Mouse (Mus musculus): ENCODE results near the gene Kptn. TPM values are rescaled to one million over a fixed set of nuclear protein-coding genes. Genes with fewer than 3 reads are reported as not detected.
A peak's percentile ranks its signal among the peaks of the same experiment; 100 is the strongest.

Kptn gene
- 10 to 100 TPM; 24.9 to 25.4 TPM for total RNA-seq (2021)
- long read RNA-seq, experiment 1, transcript Kptn-201 (12 exons, 1,630 nt), result major isoform, 41 of 49 reads
- long read RNA-seq, experiment 1, partial matches to known transcripts, result 1 of 49 reads
- long read RNA-seq, experiment 1, other reads (novel, unspliced or antisense), result 7 of 49 reads
- long read RNA-seq, experiment 2, transcript Kptn-201 (12 exons, 1,630 nt), result major isoform, 15 of 19 reads
- long read RNA-seq, experiment 2, partial matches to known transcripts, result 3 of 19 reads
- long read RNA-seq, experiment 2, other reads (novel, unspliced or antisense), result 1 of 19 reads

GRCm38 (mm10) chr7:16119569-16120261 lies at the start of gene Kptn:
Gene Kptn (plus strand): TSS chr7:16119895.
- peak; percentile 93 for DNase-seq

GRCm38 (mm10) chr7:16070846-16071245 lies 48.8 kb upstream of the Kptn start:
- no peak for DNase-seq

GRCm38 (mm10) chr7:16071906-16072305 lies 47.8 kb upstream of the Kptn start:
- no peak for DNase-seq

- DNase-seq, result no peak
Measured at GRCm38 (mm10) chr7:16079947-16080346, 39.7 kb upstream of the Kptn start.

GRCm38 (mm10) chr7:16080581-16080980 lies 39.1 kb upstream of the Kptn start:
- DNase-seq, result no peak

GRCm38 (mm10) chr7:16083361-16083760 lies 36.3 kb upstream of the Kptn start:
- no peak for DNase-seq

GRCm38 (mm10) chr7:16087587-16087986 lies 32.1 kb upstream of the Kptn start:
- DNase-seq, result no peak

GRCm38 (mm10) chr7:16094592-16094991 lies 25.1 kb upstream of the Kptn start:
- DNase-seq, result no peak

- DNase-seq, result peak; percentile 99
Measured at GRCm38 (mm10) chr7:16098021-16099017, 21.4 kb upstream of the Kptn start, which contains the start of gene Napa. Gene Napa (plus strand): TSS chr7:16098458.

- no peak for DNase-seq
Measured at GRCm38 (mm10) chr7:16099901-16100300, 19.8 kb upstream of the Kptn start.

- DNase-seq, result no peak
Measured at GRCm38 (mm10) chr7:16101081-16101480, 18.6 kb upstream of the Kptn start.

- no peak for DNase-seq
Measured at GRCm38 (mm10) chr7:16101726-16102475, 17.8 kb upstream of the Kptn start.

GRCm38 (mm10) chr7:16102686-16103226 lies 16.9 kb upstream of the Kptn start:
- no peak for DNase-seq

GRCm38 (mm10) chr7:16103760-16104159 lies 15.9 kb upstream of the Kptn start:
- no peak for DNase-seq

- no peak for DNase-seq
Measured at GRCm38 (mm10) chr7:16104611-16105388, 14.9 kb upstream of the Kptn start.

- no peak for DNase-seq
Measured at GRCm38 (mm10) chr7:16108886-16109542, 10.7 kb upstream of the Kptn start.

GRCm38 (mm10) chr7:16110158-16110557 lies 9.5 kb upstream of the Kptn start:
- no peak for DNase-seq

- no peak for DNase-seq
Measured at GRCm38 (mm10) chr7:16111284-16112090, 8.2 kb upstream of the Kptn start.

- no peak for DNase-seq
Measured at GRCm38 (mm10) chr7:16116418-16116817, 3.3 kb upstream of the Kptn start.

Data from adrenal gland, postnatal 10 days (tissue).